Mouse (Mus musculus) kidney, adult 2 months (tissue): ENCODE data around the gene Timm50. TPM values are rescaled to one million over a fixed set of nuclear protein-coding genes. Genes with fewer than 3 reads are reported as not detected.

Experiments
- DNase-seq: peaks from one replicate; pipeline ENCODE4 v3.0.0; 2021
- H3K27ac ChIP-seq: fragments of 200-500 bp; 2 replicates; pipeline ENCODE4 v1.5.1; 2012; ENCODE audit warnings: low read depth, low read length, control low read depth, inconsistent platforms; ENCODE audit not compliant: insufficient read depth
- H3K27me3 ChIP-seq: fragments of 200-500 bp; replicated peaks from 2 replicates; pipeline ENCODE4 v1.6.1; 2012; ENCODE audit warnings: mild to moderate bottlenecking, moderate library complexity, low read length, inconsistent platforms; ENCODE audit not compliant: control insufficient read depth, insufficient read depth
- H3K36me3 ChIP-seq: fragments of 200-500 bp; 2 replicates; pipeline ENCODE4 v1.6.1; 2012; ENCODE audit warnings: mild to moderate bottlenecking, moderate library complexity, low read length, inconsistent platforms; ENCODE audit not compliant: control insufficient read depth, insufficient read depth
- H3K4me1 ChIP-seq: fragments of 200-500 bp; 2 replicates; pipeline ENCODE4 v1.6.1; 2011; ENCODE audit warnings: low read length; ENCODE audit not compliant: control insufficient read depth, insufficient read depth
- H3K4me3 ChIP-seq: fragments of 200-500 bp; 2 replicates; pipeline ENCODE4 v1.5.1; 2011; ENCODE audit warnings: mild to moderate bottlenecking, low read depth, low read length, control low read depth; ENCODE audit not compliant: insufficient read depth
- CTCF ChIP-seq: fragments of 200-500 bp; conservative IDR thresholded peaks from 2 replicates; pipeline ENCODE4 v1.5.1; 2011; ENCODE audit warnings: low read depth, mild to moderate bottlenecking, control low read depth, low read length, moderate library complexity, mixed read lengths; ENCODE audit not compliant: insufficient read depth, insufficient read length
- POLR2A ChIP-seq: fragments of 200-500 bp; IDR thresholded peaks from one replicate; pipeline ENCODE4 v1.6.1; 2011; ENCODE audit warnings: low read depth, low read length, control low read depth
- WGBS: fragments of 180-500 bp; shearing (Covaris S2); methylation state at CpG from one replicate; pipeline ENCODE4 v1.1.7; 2018; 5-methylcytosine and 5-hydroxymethylcytosine counted together
- polyA plus RNA-seq: library from polyadenylated mRNA; depleted of rRNA; stranded (reverse); fragments of >200 nt; gene quantifications from 2 replicates; pipeline ENCODE4 v1.2.3, GENCODE M21; 2012

The Timm50 gene
- polyA plus RNA-seq, 1 experiment, result 99.0 TPM

DNA sequence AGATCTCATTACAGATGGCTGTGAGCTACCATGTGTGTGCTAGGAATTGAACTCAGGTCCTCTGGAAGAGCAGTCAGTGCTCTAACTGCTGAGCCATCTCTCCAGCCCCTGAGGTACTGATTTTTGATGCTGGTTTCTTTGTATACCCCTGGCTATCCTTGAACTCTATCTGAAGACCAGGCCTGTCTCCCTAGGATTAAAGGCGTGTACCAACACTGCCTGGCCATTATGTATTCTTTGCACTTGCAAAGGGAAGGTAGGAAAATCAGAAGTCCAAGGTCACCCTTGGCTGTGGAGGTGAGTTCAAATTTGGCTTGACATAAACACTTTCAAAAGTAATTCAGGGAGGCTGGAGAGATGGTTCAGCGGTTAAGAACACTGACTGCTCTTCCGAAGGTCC lies 42.7 kb upstream of the Timm50 start:
- 94% methylated on average over 3 of the region's 3 CpGs for WGBS
- DNase-seq, result no peak
- TF ChIP-seq POLR2A (no peak), CTCF (no peak)
- Histone ChIP-seq H3K27me3 (no peaks in the 10 kb centered on the region), H3K27ac (no peak overlapping the region), H3K4me1 (peaks cover 19% of the 10 kb centered on the region), H3K4me3 (no peak overlapping the region), H3K36me3 (no peaks in the 10 kb centered on the region)

- 65% methylated on average over 3 of the region's 3 CpGs for WGBS
- H3K27me3 ChIP-seq, result no peaks in the 10 kb centered on the region
- no peak overlapping the region for H3K4me3 ChIP-seq
- TF ChIP-seq POLR2A (no peak), CTCF (no peak)
- no peaks in the 10 kb centered on the region for H3K36me3 ChIP-seq
- H3K4me1 ChIP-seq, result peaks cover 19% of the 10 kb centered on the region
- no peak overlapping the region for H3K27ac ChIP-seq
- no peak for DNase-seq
Observed at GRCm38 (mm10) chr7:28354113-28354581, 42.3 kb upstream of the Timm50 start.

GRCm38 (mm10) chr7:28353267-28353666 lies 41.4 kb upstream of the Timm50 start:
- TF ChIP-seq CTCF (peak; percentile 45; the same call in 1 of the 2 replicates), POLR2A (no peak)
- no peak for DNase-seq
- 80% methylated on average over 2 of the region's 2 CpGs for WGBS

DNA sequence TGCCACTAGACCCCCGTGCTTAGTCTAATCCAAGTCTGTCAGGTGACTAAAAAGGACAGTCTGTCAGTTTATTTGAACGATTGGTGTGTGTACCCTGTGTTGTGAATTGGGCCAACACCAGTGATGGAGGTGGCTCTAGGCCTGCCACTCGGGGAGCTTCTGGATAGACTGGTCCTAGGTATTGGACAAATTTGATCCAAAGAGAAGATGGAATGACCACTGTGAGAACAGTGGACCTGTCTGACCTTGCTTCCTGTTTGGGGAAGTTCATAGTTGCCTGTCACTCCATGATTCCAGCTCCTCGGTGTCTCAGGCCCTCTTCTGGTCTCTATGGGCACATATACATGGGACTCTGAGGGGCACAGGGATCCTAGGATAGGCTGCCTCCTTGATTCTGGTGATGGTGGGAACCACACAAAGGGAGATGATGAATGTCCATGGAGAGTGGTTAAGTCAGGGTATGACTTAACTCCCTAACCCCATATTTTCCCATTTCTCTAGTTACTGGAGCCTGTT lies 39.9 kb upstream of the Timm50 start:
- Histone ChIP-seq H3K27me3 (no peaks in the 10 kb centered on the region), H3K27ac (no peak overlapping the region), H3K4me3 (no peak overlapping the region), H3K36me3 (no peaks in the 10 kb centered on the region), H3K4me1 (peaks cover 9% of the 10 kb centered on the region)
- no peak for DNase-seq
- WGBS, result 21% methylated on average over 4 of the region's 4 CpGs
- no peak for TF ChIP-seq CTCF
- no peak for TF ChIP-seq POLR2A

More at GRCm38 (mm10) chr7:28353267-28353666, 41.4 kb upstream of the Timm50 start:
- no peaks in the 10 kb centered on the region for H3K36me3 ChIP-seq
- no peaks in the 10 kb centered on the region for H3K27me3 ChIP-seq
- H3K27ac ChIP-seq, result no peak overlapping the region
- H3K4me3 ChIP-seq, result no peak overlapping the region
- peaks cover 19% of the 10 kb centered on the region for H3K4me1 ChIP-seq

GRCm38 (mm10) chr7:28350155-28350883 lies 38.4 kb upstream of the Timm50 start, which contains the start of gene Rps16:
Gene Rps16 (plus strand): TSS chr7:28350652.
- Histone ChIP-seq H3K4me1 (peaks cover 9% of the 10 kb centered on the region), H3K4me3 (peak within 1 kb of the TSS; percentile 96), H3K27ac (peak within 1 kb of the TSS; percentile 83), H3K27me3 (no peaks in the 10 kb centered on the region), H3K36me3 (no peaks in the 10 kb centered on the region)
- DNase-seq, result peak; percentile 98
- WGBS, result under 1% methylated on average over 50 of the region's 50 CpGs
- no peak for TF ChIP-seq CTCF
- peak; percentile 56 for TF ChIP-seq POLR2A

DNA sequence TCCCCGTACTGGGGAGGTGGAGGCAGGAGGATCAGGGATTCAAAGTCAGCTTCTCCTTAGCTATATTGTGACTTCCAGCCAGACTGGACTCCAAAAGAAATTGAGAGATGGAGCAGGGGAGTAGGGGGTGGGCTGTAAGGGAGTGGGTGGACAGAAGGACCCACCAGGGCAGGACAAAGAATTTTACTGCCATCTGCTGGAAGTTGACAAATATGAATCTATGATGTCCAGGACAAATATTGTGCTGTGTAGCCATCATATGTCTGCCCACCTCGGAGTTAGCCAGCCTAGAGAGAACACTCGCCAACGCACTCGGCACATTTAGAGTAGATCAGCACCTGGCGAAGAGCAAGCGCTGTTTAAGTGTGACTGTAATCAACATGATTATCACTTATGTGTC lies 36.7 kb upstream of the Timm50 start:
- 82% methylated on average over 7 of the region's 7 CpGs for whole genome bisulfite sequencing
- peaks cover 9% of the 10 kb centered on the region for H3K4me1 ChIP-seq
- H3K27me3 ChIP-seq, result no peaks in the 10 kb centered on the region
- no peak for TF ChIP-seq POLR2A
- TF ChIP-seq CTCF, result peak; percentile 25
- no peak for DNase-seq
- no peak overlapping the region for H3K4me3 ChIP-seq
- no peak overlapping the region for H3K27ac ChIP-seq
- H3K36me3 ChIP-seq, result no peaks in the 10 kb centered on the region

DNA sequence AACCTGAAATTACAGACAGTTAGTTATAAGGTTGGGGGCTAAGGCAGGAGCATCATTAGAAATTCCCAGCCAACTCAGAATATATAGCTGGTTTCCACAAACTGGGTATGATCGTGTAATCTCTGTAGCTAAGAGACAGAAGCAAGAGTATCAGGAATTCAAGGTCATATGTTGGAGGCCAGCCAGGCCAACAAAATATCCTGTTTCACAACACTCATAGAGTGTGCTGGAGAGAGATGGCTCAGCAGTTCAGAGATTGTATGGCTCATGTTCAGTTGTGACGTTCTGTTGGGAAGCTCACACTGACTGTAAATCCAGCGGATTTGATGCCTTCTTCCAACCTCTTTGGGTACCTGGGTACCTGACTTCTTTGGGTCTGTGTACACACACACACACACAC lies 35.9 kb upstream of the Timm50 start:
- no peaks in the 10 kb centered on the region for H3K36me3 ChIP-seq
- no peaks in the 10 kb centered on the region for H3K27me3 ChIP-seq
- 60% methylated on average over 3 of the region's 3 CpGs for WGBS
- TF ChIP-seq POLR2A (no peak), CTCF (no peak)
- no peak for DNase-seq
- no peak overlapping the region for H3K27ac ChIP-seq
- no peak overlapping the region for H3K4me3 ChIP-seq
- peaks cover 9% of the 10 kb centered on the region for H3K4me1 ChIP-seq
